Mouse (Mus musculus) heart, embryonic 11.5 days (tissue): ENCODE measurements around the gene Baiap2l1. TPM values are rescaled to one million over a fixed set of nuclear protein-coding genes. Genes with fewer than 3 reads are reported as not detected.
A peak's percentile ranks its signal among the peaks of the same experiment; 100 is the strongest.

Experiments
- ATAC-seq: fragments of 200-750 bp; cut with Nextera tagmentation; replicated peaks from 2 replicates; pipeline ENCODE4 v1.8.0; 2017; ENCODE audit warnings: moderate library complexity; ENCODE audit not compliant: insufficient number of reproducible peaks, low FRiP score, low TSS enrichment
- H3K27ac ChIP-seq: fragments of 300-500 bp; sonication (generic); 2 replicates; pipeline ENCODE4 v1.5.1; 2014; ENCODE audit warnings: mild to moderate bottlenecking, low read depth, low read length
- H3K27me3 ChIP-seq: fragments of 300-500 bp; sonication (generic); 2 replicates; pipeline ENCODE4 v1.6.1; 2014; ENCODE audit warnings: mild to moderate bottlenecking, low read length, mixed read lengths; ENCODE audit not compliant: control insufficient read depth, insufficient read depth
- H3K36me3 ChIP-seq: fragments of 300-500 bp; sonication (generic); 2 replicates; pipeline ENCODE4 v1.6.1; 2014; ENCODE audit warnings: mild to moderate bottlenecking, low read length, moderate library complexity, mixed read lengths; ENCODE audit not compliant: control insufficient read depth, insufficient read depth
- H3K4me1 ChIP-seq: fragments of 300-500 bp; sonication (generic); 2 replicates; pipeline ENCODE4 v1.6.1; 2014; ENCODE audit warnings: low read length; ENCODE audit not compliant: control insufficient read depth, insufficient read depth
- H3K4me2 ChIP-seq: fragments of 300-500 bp; sonication (generic); 2 replicates; pipeline ENCODE4 v1.6.1; 2014; ENCODE audit warnings: mild to moderate bottlenecking, moderate library complexity
- H3K4me3 ChIP-seq: fragments of 300-500 bp; sonication (generic); 2 replicates; pipeline ENCODE4 v1.5.1; 2014; ENCODE audit warnings: low read depth, low read length
- H3K9ac ChIP-seq: fragments of 300-500 bp; sonication (generic); 2 replicates; pipeline ENCODE4 v1.6.1; 2014; ENCODE audit warnings: mild to moderate bottlenecking, low read depth, low read length, moderate library complexity
- H3K9me3 ChIP-seq: fragments of 300-500 bp; sonication (generic); replicated peaks from 2 replicates; pipeline ENCODE4 v1.6.1; 2016; ENCODE audit warnings: low read length; ENCODE audit not compliant: control insufficient read depth
- WGBS: fragments of 180-500 bp; shearing (Covaris S2); extraction: QIAGEN DNeasy Blood & Tissue Kit; methylation state at CpG from one replicate; pipeline ENCODE4 v1.1.7; 2014; ENCODE audit not compliant: insufficient replicate concordance; 5-methylcytosine and 5-hydroxymethylcytosine counted together
- polyA plus RNA-seq: library from polyadenylated mRNA; unstranded; fragments of >200 nt; fragmentation: Nextera tagmentation; extraction: Ambion mirVana; gene quantifications from 2 replicates; pipeline ENCODE4 v1.2.1, GENCODE M21; 2014

Gene Baiap2l1
- polyA plus RNA-seq, 1 experiment from 2014 or later = 7.8 TPM

GRCm38 (mm10) chr5:144274904-144275303 lies 83.0 kb downstream of the Baiap2l1 start:
- Histone ChIP-seq H3K9ac (no peak overlapping the region), H3K27ac (no peak overlapping the region), H3K27me3 (no peaks in the 10 kb centered on the region), H3K9me3 (no peaks in the 10 kb centered on the region), H3K4me3 (no peak overlapping the region), H3K36me3 (peaks cover 3% of the 10 kb centered on the region; the same call in 1 of the 2 replicates), H3K4me2 (no peak overlapping the region), H3K4me1 (peaks cover 20% of the 10 kb centered on the region)
- 66% methylated on average over 6 of the region's 6 CpGs for WGBS
- no peak for ATAC-seq

DNA sequence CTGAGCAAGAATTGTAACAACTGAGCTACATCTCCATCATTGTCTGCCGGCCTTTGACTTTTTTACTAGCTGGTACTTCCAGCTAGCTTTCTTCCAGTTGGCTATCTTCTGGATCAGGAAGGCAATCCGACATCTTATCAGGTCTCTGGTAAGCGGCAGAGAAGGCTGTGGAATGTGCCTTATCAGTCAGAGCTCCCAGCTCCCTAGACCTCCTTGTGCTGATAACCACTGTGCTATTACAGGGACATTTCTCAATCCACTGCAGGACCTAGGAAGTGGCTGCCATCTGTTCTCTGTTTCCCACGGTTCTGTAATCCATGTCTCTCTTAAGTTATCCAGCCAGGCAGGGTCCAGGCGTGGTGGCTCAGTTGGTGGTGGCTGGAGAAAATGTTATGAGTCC lies 86.1 kb downstream of the Baiap2l1 start:
- H3K27ac ChIP-seq = peak overlapping the region; percentile 32; the same call in 1 of the 2 replicates
- 8% methylated on average over 5 of the region's 5 CpGs for WGBS
- ATAC-seq = no peak

GRCm38 (mm10) chr5:144271118-144271517 lies 86.8 kb downstream of the Baiap2l1 start:
- Histone ChIP-seq H3K27ac (no peak overlapping the region), H3K9me3 (no peaks in the 10 kb centered on the region), H3K4me2 (no peak overlapping the region), H3K27me3 (no peaks in the 10 kb centered on the region), H3K36me3 (no peaks in the 10 kb centered on the region; the same call in 1 of the 2 replicates), H3K9ac (no peak overlapping the region), H3K4me1 (peaks cover 31% of the 10 kb centered on the region), H3K4me3 (no peak overlapping the region)
- WGBS = 51% methylated on average over 3 of the region's 3 CpGs
- ATAC-seq = no peak

More for the DNA sequence above, 86.1 kb downstream of the Baiap2l1 start:
- no peak overlapping the region for H3K4me3 ChIP-seq
- H3K9ac ChIP-seq = no peak overlapping the region
- peak overlapping the region; percentile 1; the same call in 1 of the 2 replicates for H3K4me2 ChIP-seq
- no peaks in the 10 kb centered on the region for H3K9me3 ChIP-seq
- H3K27me3 ChIP-seq = no peaks in the 10 kb centered on the region
- no peaks in the 10 kb centered on the region; the same call in 1 of the 2 replicates for H3K36me3 ChIP-seq
- peaks cover 32% of the 10 kb centered on the region for H3K4me1 ChIP-seq

DNA sequence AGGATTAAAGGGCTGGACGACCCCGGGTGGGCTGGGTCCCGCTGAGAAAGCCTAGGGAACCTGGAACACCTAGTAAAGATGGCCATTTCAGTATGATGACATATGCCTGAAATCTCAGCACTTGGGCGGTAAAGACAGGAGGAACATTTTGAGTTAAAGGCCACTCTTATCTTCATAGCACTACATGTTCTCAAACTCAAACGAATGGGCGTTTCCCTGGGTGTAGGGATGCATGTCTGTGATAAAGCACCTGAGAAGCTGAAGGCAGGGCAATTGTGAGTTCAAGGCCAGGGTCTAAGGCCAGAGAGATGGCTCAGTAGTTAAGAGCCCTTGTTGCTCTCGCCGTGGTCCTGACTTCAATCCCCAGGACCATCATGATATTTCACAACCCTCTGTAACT lies 87.5 kb downstream of the Baiap2l1 start:
- Histone ChIP-seq H3K4me1 (peaks cover 31% of the 10 kb centered on the region), H3K4me2 (no peak overlapping the region), H3K9ac (no peak overlapping the region), H3K36me3 (no peaks in the 10 kb centered on the region; the same call in 1 of the 2 replicates), H3K9me3 (no peaks in the 10 kb centered on the region), H3K27me3 (no peaks in the 10 kb centered on the region), H3K4me3 (no peak overlapping the region), H3K27ac (no peak overlapping the region)
- no peak for ATAC-seq
- WGBS = 89% methylated on average over 8 of the region's 8 CpGs

GRCm38 (mm10) chr5:144269926-144270325 lies 88.0 kb downstream of the Baiap2l1 start:
- H3K4me3 ChIP-seq = no peak overlapping the region
- H3K4me1 ChIP-seq = peaks cover 28% of the 10 kb centered on the region
- no peaks in the 10 kb centered on the region for H3K27me3 ChIP-seq
- WGBS = 88% methylated on average over 7 of the region's 7 CpGs
- H3K9me3 ChIP-seq = no peaks in the 10 kb centered on the region
- H3K36me3 ChIP-seq = peaks cover 2% of the 10 kb centered on the region; the same call in 1 of the 2 replicates
- H3K9ac ChIP-seq = no peak overlapping the region
- ATAC-seq = no peak; the same call in 1 of the 2 replicates
- H3K4me2 ChIP-seq = no peak overlapping the region
- no peak overlapping the region for H3K27ac ChIP-seq

- Histone ChIP-seq H3K4me2 (no peak overlapping the region), H3K36me3 (peaks cover 6% of the 10 kb centered on the region; the same call in 1 of the 2 replicates), H3K4me3 (no peak overlapping the region), H3K27me3 (no peaks in the 10 kb centered on the region), H3K9ac (no peak overlapping the region), H3K27ac (peak overlapping the region; percentile 62), H3K9me3 (no peaks in the 10 kb centered on the region), H3K4me1 (peaks cover 34% of the 10 kb centered on the region)
- WGBS = 63% methylated on average over 8 of the region's 8 CpGs
- ATAC-seq = no peak
Observed at GRCm38 (mm10) chr5:144267535-144268241, 90.2 kb downstream of the Baiap2l1 start.

DNA sequence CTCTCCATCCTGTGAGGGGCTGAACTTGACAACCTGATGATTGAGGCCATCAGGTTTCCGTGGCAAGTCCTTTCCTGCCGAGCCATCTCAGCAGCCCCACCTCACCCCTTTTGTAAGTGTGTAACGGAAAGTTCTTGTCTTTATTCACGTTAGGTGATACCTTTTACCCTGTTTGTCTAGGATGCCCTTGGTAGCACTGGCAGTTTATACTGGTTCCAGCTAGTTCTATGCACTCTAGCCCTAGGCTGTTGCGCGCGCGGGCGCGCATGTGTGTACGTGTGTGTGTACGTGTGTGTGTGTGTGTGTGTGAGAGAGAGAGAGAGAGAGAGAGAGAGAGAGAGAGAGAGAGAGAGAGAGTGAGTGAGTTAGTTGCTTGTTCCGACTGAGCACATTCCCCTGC lies 94.4 kb downstream of the Baiap2l1 start:
- 70% methylated on average over 13 of the region's 13 CpGs for WGBS
- Histone ChIP-seq H3K4me2 (peak overlapping the region; percentile 18; the same call in 1 of the 2 replicates), H3K27me3 (no peaks in the 10 kb centered on the region), H3K4me1 (peaks cover 48% of the 10 kb centered on the region), H3K27ac (peak overlapping the region; percentile 17; the same call in 1 of the 2 replicates), H3K9me3 (no peaks in the 10 kb centered on the region), H3K36me3 (peaks cover 6% of the 10 kb centered on the region; the same call in 1 of the 2 replicates), H3K4me3 (no peak overlapping the region), H3K9ac (0 out of 2 replicates have a peak overlapping the region, but pooled peaks have one; percentile 6)
- ATAC-seq = no peak

GRCm38 (mm10) chr5:144263082-144263481 lies 94.8 kb downstream of the Baiap2l1 start:
- 48% methylated on average over 9 of the region's 9 CpGs for WGBS
- ATAC-seq = no peak
- Histone ChIP-seq H3K9me3 (no peaks in the 10 kb centered on the region), H3K27me3 (no peaks in the 10 kb centered on the region), H3K36me3 (peaks cover 6% of the 10 kb centered on the region; the same call in 1 of the 2 replicates), H3K4me3 (no peak overlapping the region), H3K4me1 (peaks cover 49% of the 10 kb centered on the region), H3K4me2 (peak overlapping the region; percentile 18; the same call in 1 of the 2 replicates), H3K9ac (0 out of 2 replicates have a peak overlapping the region, but pooled peaks have one; percentile 6), H3K27ac (peak overlapping the region; percentile 17; the same call in 1 of the 2 replicates)
